Mouse (Mus musculus): ENCODE measurements around the gene Rora. TPM values are rescaled to one million over a fixed set of nuclear protein-coding genes. Genes with fewer than 3 reads are reported as not detected.

Rora gene
- polyA plus RNA-seq, 1 experiment from 2014 or later = 9.0 TPM

GRCm38 (mm10) chr9:69304991-69305390, 651.4 kb downstream of the Rora start:
- POLR2A ChIA-PET = no interaction called here

GRCm38 (mm10) chr9:69306734-69307528, 653.3 kb downstream of the Rora start:
- peak; percentile 57 for ATAC-seq

More at GRCm38 (mm10) chr9:69304991-69305390, 651.4 kb downstream of the Rora start:
- no peaks in the 10 kb centered on the region for H3K27me3 ChIP-seq
- no peak for TF ChIP-seq CTCF (IDR thresholded peaks at IDR 0.05)
- no peak for ATAC-seq
- DNase-seq (ENCODE audit: low read depth, low spot score) = no peak
- CTCF ChIA-PET = no interaction called here
- in situ Hi-C loops (cut with MboI; ENCODE audit: low pct_unique_long_range_greater_than_20kb) = no loop called here

DNA sequence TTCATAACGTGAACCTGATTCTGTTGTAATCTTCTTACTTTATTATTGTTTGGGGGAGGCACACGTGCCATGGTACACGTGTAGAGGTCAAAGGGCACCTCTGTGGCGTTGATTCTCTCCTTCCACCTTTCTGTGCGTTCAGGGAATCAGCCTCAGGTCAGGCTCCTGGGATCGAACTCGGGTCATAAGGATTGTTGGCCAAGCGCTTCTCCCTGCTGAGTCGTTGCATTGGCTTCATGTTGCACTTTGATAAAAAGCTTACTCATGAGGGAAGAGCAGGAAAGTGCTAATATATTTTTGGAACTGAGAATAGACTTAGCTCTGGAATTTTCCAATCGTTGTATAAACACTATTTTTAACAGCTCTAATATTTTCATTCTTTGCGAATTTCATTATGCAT, 654.4 kb downstream of the Rora start:
- ChIA-PET POLR2A (interaction anchor here (0.9 kb wide), 1 partner anchor 22 kb away, joined by 3 read pairs; no protein-coding TSS in a partner anchor), CTCF (interaction anchor here (1.6 kb wide), 1 partner anchor 17 kb away, joined by 3 read pairs; no protein-coding TSS in a partner anchor)
- ATAC-seq (no peak), DNase-seq (ENCODE audit: low read depth, low spot score) (no peak)
- in situ Hi-C loops (cut with MboI; ENCODE audit: low pct_unique_long_range_greater_than_20kb) = no loop called here
- TF ChIP-seq CTCF (IDR thresholded peaks at IDR 0.05) = no peak
- no peaks in the 10 kb centered on the region for H3K27me3 ChIP-seq

More at GRCm38 (mm10) chr9:69306734-69307528, 653.3 kb downstream of the Rora start:
- ChIA-PET POLR2A (no interaction called here), CTCF (interaction anchor here (1.2 to 1.6 kb wide), 3 partner anchors 10 to 16 kb away, joined by 3 to 4 read pairs (median 4); no protein-coding TSS in a partner anchor)
- in situ Hi-C loops (cut with MboI; ENCODE audit: low pct_unique_long_range_greater_than_20kb) = no loop called here
- no peak for DNase-seq (ENCODE audit: low read depth, low spot score)
- no peaks in the 10 kb centered on the region for H3K27me3 ChIP-seq
- peak; percentile 46 for TF ChIP-seq CTCF (IDR thresholded peaks at IDR 0.05)

- DNase-seq (ENCODE audit: low read depth, low spot score) = no peak
- CTCF ChIA-PET = no interaction called here
Measured at GRCm38 (mm10) chr9:69310524-69310923, 656.9 kb downstream of the Rora start.

GRCm38 (mm10) chr9:69313297-69313696, 659.7 kb downstream of the Rora start:
- POLR2A ChIA-PET = no interaction called here
- CTCF ChIA-PET = interaction anchor here (1.0 kb wide), 1 partner anchor 9 kb away, joined by 3 read pairs; no protein-coding TSS in a partner anchor

More at GRCm38 (mm10) chr9:69310524-69310923, 656.9 kb downstream of the Rora start:
- POLR2A ChIA-PET = no interaction called here
- ATAC-seq = no peak
- H3K27me3 ChIP-seq = no peaks in the 10 kb centered on the region
- TF ChIP-seq CTCF (IDR thresholded peaks at IDR 0.05) = no peak
- in situ Hi-C loops (cut with MboI; ENCODE audit: low pct_unique_long_range_greater_than_20kb) = no loop called here

GRCm38 (mm10) chr9:69314451-69315210, 661.0 kb downstream of the Rora start:
- DNase-seq (ENCODE audit: low read depth, low spot score) = no peak
- POLR2A ChIA-PET = no interaction called here
- no peak for ATAC-seq
- CTCF ChIA-PET = no interaction called here
- in situ Hi-C loops (cut with MboI; ENCODE audit: low pct_unique_long_range_greater_than_20kb) = no loop called here
- H3K27me3 ChIP-seq = no peaks in the 10 kb centered on the region
- no peak for TF ChIP-seq CTCF (IDR thresholded peaks at IDR 0.05)

More at GRCm38 (mm10) chr9:69313297-69313696, 659.7 kb downstream of the Rora start:
- ATAC-seq = no peak
- no peaks in the 10 kb centered on the region for H3K27me3 ChIP-seq
- TF ChIP-seq CTCF (IDR thresholded peaks at IDR 0.05) = no peak
- DNase-seq (ENCODE audit: low read depth, low spot score) = no peak
- in situ Hi-C loops (cut with MboI; ENCODE audit: low pct_unique_long_range_greater_than_20kb) = no loop called here

DNA sequence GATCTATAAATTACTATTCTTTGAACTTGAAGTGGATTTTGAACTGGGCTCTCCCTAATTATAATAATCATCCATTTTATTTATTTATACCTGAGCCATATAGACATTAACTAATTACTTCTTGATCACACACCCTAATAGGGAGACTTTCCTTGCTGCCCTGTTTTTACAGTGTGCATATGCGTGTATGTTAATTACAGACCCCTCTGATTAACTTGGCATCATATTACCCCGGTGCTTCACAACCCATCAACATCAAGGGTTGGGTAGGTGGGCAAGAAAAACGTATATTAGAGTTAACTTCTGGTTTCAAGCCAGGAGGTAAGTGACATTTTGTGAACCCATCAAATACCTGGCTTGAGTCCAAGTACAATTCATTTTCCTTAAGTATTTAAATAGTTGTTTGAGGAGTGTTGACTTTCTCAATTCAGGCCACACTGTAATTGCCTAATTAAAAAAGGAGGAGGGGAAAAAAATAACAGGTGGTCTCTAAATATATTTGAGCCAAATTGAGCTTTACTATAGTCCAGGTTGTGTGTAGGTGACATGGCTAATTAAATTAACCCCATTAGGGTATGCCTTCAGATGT, 664.0 kb downstream of the Rora start:
- ChIA-PET POLR2A (no interaction called here), CTCF (no interaction called here)
- DNase-seq (ENCODE audit: low read depth, low spot score) (no peak), ATAC-seq (no peak)
- TF ChIP-seq CTCF (IDR thresholded peaks at IDR 0.05) = no peak
- in situ Hi-C loops (cut with MboI; ENCODE audit: low pct_unique_long_range_greater_than_20kb) = no loop called here
- H3K27me3 ChIP-seq = no peaks in the 10 kb centered on the region

- ATAC-seq (no peak), DNase-seq (ENCODE audit: low read depth, low spot score) (no peak)
- TF ChIP-seq CTCF (IDR thresholded peaks at IDR 0.05) = no peak
- H3K27me3 ChIP-seq = no peaks in the 10 kb centered on the region
- ChIA-PET CTCF (no interaction called here), POLR2A (no interaction called here)
- in situ Hi-C loops (cut with MboI; ENCODE audit: low pct_unique_long_range_greater_than_20kb) = no loop called here
Measured at GRCm38 (mm10) chr9:69319434-69319833, 665.8 kb downstream of the Rora start.

GRCm38 (mm10) chr9:69319913-69320634, 666.5 kb downstream of the Rora start:
- no peak for TF ChIP-seq CTCF (IDR thresholded peaks at IDR 0.05)
- ChIA-PET POLR2A (no interaction called here), CTCF (no interaction called here)
- ATAC-seq (no peak), DNase-seq (ENCODE audit: low read depth, low spot score) (no peak)
- H3K27me3 ChIP-seq = no peaks in the 10 kb centered on the region
- in situ Hi-C loops (cut with MboI; ENCODE audit: low pct_unique_long_range_greater_than_20kb) = no loop called here

DNA sequence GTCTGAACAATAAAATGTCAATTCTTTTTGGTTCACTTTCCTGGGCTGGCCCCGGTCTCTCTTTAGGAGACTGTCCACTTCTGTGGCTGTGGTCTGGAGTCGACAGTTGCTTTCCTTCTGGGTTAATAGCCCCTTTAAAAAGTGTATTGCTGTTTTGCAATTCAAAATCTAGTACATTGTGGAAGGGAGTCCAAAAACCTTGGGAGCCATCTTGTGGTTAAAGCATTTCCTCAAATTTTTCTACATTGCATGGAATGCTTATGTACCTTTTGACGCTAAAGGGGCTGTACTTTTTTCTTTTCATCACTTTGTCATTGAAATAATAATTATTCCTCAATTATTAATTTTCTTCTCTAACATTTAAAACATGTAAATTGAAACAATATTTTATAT, 667.0 kb downstream of the Rora start:
- no peak for ATAC-seq
- no peak for TF ChIP-seq CTCF (IDR thresholded peaks at IDR 0.05)
- H3K27me3 ChIP-seq = no peaks in the 10 kb centered on the region
- in situ Hi-C loops (cut with MboI; ENCODE audit: low pct_unique_long_range_greater_than_20kb) = no loop called here
- no peak for DNase-seq (ENCODE audit: low read depth, low spot score)
- CTCF ChIA-PET = interaction anchor here (0.7 to 2.0 kb wide), 2 partner anchors 10 to 633 kb away, joined by 3 to 5 read pairs; no protein-coding TSS in a partner anchor
- POLR2A ChIA-PET = no interaction called here

Data from Patski (cell line).